Mouse (Mus musculus) stomach, postnatal 0 days (tissue): Measurements from ENCODE around the gene Speer4d.
"Not testable (repeated sequence)": the region's sequence is repeated elsewhere in the genome, so short reads cannot be mapped to it uniquely, and the experiment has no call there.

Experiments
- CTCF ChIP-seq: IDR thresholded peaks from 2 replicates; pipeline ENCODE4 v1.5.1; 2016; ENCODE audit warnings: antibody characterized with exemption, low read depth, mild to moderate bottlenecking, moderate library complexity
- EP300 ChIP-seq: optimal IDR thresholded peaks from 2 replicates; pipeline ENCODE3; 2016; ENCODE audit warnings: antibody characterized with exemption

DNA sequence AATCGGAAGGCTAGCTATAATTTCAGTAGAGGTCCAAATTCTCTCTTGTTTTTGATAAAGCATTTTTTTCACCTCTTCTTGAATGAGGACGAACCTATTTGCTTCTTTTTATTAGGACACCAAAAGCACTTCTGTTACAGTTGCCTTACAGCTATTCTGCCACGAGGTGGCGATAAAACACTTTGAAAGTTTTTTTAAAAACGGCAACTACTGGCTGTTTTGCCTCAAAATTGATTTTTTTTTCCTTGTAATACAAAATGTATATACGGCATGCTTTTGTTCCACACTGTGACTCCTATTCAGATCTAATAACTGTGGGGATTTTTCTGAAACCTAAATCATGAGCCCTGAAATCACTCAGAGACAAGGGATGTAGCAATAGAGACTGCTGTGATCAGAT lies 26.8 kb downstream of the Speer4d start:
- peak; percentile 46 for TF ChIP-seq CTCF
- TF ChIP-seq EP300, result not testable (repeated sequence)
